Mouse (Mus musculus) skeletal muscle tissue, adult 2 months (tissue): ENCODE measurements at regions not wholly inside any gene's neighbourhood (a gene's known extent, or its start where the extent isn't known, plus 50 kb on each side); places are given as distances from the start of the nearest gene placed in this dataset.

Experiments
- DNase-seq: peaks from one replicate; pipeline ENCODE4 v3.0.0-alpha.2; 2012; ENCODE audit warnings: low read depth, low spot score

DNA sequence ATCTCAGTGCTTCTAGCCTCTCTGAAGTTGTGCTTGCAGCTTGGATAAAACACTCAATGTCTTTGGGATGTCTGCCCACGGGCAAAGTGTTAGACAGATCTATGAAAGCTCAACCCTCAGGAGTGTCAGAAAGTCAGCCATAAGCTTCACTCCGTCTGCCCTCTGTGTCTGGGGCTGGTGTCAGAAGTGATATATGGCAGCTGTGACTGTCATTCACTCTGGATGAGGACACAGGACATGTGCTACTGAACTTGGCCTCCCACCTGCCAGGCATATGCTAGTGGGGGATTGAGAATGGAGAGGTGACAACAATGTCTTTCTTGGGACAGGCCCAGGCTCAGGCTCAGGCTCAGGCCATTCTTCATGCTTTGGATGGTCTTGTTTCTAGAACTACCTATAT, 366.7 kb downstream of the Eipr1 start:
- no peak for DNase-seq

DNA sequence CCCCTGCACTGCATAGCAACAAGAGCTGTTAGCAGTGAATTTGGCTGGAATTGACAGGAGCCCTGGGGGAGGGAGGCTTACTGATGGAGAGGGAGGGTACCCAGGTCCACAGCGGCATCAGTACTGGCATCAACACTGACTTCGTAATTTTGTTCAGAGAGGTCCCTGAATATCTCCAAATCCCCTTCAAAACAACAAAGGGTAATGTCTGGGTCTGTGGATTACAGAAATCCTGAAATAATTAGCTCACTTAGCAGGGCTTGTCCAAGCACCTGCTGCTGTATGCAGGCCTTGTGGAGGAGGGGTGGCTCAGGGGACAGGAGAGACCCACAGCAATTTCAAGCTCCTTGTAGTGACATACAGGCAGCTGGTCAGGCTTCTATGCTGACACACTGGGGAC, 369.6 kb downstream of the Eipr1 start:
- no peak for DNase-seq

DNA sequence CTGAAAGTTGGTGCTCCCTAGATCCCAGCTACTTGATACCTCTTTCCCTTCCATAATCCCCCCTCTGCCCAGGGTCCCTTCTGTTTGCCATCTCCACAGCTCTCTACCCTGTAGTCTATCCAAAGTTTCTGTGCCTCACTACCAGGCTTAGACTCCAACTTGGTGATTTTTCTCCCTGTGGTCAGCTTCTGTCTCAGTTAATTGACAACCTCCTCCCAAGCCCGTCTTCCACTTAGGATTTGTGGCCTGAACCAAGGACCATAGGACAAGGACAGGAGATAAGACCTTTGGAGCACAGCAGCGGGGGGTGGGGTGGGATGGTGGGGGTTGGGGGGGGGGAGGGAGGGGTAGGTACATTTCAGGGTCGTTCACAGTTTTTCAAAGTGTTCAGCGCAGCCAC, 371.3 kb downstream of the Eipr1 start:
- no peak for DNase-seq

DNA sequence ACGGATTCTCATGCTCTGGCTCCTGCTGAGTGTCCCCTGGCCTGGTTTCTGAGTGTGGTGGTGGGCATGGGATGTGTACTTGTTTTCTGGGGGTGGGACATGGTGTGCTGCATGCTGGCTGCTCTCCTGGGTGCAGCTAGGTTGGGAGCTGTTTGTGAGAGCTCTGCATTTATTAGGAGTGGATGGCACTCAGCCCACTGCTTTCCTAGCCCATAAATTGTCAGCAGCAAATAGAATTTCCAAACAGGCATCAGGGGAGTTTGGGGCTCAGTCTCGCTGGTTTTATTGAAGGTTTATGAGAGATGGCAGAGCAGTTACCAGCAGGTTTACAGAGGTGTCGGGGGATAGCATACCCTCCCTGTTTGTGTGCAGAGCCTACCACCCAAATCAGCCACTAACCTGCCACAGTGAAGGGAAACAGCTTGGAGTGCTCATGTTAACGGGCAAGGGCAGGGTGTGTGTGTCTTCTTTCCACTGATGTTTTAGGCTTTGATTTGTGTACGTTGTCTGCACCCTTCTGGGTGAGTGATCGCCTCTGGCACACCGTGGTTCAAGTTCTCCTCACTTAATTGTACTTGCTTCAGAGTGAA, 372.6 kb downstream of the Eipr1 start:
- no peak for DNase-seq

DNA sequence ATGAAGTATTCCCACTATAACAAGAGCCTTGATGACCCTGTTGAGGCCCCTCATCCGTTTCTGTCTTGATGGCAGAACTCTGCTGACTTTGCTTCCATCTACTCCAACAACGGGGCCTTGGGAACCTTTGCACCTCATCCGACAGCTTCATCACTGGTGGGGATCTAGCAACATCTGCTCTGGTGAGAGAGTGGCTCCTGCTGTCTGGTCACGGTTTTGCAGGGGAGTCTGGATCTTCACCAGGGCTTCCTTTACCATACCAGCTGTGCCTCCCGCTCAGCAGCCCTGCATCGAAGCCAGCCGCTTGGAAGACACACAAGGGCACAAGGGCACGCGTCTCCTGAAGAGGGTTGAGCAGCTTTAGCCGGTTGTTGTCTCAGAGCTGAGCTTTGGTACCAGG, 377.2 kb downstream of the Eipr1 start:
- no peak for DNase-seq

DNA sequence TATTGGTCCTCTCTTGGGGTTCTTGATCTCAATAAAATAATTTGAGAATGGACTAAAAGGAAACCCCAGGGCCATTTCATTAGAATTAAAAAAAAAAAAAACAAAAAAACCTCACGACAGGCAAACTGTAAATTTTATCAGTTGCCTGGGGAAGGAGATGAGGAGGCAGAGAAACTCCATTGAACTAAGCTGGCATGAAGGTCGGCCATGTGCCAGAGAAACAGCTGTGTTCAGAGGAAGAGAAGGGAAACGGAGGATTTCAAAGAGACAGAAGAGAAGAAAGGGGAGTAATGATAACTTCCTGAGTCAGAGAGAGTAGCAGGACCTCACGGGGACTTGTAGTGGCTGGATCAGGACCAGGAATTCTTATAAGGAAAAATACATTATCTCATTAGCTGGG, 377.7 kb downstream of the Eipr1 start:
- no peak for DNase-seq

DNA sequence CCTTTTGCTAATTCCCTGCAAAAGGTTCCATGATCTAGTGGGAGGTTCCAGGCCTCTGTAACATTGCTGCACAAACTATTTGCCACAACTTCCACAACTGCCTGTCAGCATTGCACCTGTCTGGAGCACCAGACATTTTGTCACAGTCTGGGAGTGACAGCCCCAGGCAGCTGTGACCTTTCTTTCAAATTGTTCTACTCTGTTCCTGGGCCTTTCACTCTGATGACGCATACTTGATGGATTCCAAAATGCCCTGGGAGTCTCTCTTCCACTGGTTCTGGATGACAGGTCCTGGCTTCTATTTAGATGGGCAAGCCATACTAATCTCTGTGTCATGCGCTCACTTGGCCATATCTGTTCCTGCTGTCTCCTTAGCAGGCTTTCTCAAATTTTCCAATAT, 382.7 kb downstream of the Eipr1 start:
- DNase-seq = no peak

DNA sequence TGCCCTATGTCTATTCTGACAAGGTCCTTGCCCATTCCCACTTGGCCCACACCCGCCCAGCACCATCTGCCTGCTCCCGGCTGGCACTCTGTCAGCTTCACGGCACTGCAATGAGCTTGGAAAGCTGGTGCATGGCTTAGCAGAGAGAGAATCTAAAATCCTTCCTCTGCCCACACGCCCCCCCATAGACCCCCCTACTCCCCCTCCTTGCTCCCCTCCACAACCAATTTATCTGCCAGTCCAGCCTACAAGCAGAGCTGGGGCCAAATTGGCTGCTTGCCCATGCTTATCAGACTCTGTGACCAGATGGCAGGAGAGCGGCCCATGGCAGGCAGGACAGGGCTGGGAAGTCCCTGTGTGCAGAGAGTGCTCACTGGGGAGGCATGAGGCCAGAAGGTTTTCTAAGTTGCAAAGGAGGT, 385.3 kb downstream of the Eipr1 start:
- no peak for DNase-seq

DNA sequence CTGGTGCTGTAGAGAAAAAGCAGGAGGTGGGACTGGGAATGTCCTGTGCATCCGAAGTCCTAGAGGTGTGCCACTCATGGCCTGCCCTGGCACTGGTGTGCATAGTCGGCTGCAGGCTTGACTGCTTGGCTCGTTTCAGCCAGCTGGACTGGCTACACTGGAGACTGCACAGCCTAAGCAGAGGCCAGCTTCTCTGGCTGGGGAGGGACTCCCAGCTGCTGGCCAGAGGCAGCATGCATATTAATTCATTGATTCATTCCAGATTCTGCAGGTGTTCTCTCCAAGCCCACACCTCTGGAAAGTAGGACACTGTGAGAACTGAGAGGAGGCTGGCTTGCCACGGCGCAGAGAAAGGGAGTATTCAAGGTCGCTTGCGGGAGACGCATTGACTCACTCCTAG, 385.9 kb downstream of the Eipr1 start:
- no peak for DNase-seq

DNA sequence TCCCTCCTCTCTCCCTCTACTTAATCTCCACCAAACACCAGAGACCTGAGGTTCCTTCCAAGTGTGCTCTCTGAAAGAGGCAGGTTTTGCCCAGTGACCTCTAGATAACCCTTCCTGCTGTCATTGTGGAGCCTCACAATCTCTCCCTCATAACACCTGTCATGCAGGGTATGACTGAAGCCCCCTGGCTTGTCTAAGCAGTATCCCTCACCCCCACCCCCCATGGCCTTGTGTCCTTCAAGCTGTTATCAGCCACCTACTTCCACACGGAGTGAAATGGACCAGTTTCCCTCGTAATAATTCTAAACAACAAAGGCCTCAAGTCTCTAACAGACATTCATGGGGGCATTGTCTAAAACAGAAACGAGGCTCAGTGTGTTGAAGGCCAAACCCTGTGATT, 387.6 kb upstream of the Myt1l start:
- DNase-seq = no peak

DNA sequence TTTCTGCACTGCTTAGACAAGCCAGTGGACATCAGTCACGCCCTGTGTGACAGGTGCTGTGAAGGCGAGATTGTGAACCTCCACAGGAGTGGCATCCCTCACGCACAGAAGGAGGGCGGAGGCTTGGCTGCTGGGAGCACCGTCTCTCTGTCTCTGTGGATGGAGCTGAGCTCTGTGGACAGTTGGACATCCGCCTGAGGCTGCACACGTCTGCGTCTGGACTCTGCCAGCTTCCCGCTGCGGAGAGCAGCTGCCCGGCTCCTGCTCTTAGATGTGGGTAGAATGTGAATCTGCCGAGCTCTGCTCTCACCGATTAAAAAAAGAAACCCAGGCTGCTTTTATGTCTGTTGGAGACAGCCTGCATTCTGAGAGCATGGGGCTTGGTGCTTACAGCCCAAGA, 387.1 kb upstream of the Myt1l start:
- DNase-seq = no peak

DNA sequence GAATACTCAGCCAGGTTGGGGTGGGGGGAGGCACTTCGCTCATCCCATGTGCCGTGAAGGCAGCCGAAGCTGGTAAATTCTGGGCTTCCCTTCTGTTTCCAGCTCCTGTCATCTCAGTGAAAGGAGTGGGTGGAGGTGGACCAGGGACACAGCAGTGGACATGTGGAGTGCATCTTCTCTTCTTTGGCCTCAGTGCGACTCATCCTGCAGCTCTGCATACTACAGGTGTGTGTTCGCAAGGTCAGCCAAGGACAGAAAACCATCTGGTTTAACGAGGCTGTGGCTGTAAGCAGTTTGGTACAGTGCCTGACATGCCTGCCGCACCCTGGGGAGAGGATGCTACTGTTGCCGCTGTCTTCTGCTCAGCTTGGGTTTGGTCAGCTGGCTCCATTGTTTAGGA, 386.3 kb upstream of the Myt1l start:
- no peak for DNase-seq

DNA sequence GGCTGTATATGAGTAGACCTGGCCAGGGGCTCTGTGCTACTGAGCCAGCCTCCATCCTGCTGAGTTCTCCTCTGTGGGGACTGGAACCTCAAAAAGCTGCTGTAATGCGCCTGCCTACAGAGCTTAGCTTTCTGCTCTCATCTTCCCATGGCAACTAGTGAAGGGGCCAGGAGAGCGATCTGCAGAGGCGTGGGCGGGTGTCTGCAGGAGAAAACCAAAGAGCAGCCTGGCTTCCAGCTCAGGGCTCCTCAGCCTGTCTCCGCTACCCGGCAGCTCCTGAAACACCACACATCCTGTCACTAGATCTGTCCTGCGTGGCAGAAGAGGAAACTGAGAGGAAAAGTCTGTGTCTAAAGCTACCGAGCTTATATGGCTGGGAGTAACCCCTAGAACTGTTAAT, 384.9 kb upstream of the Myt1l start:
- DNase-seq = no peak

DNA sequence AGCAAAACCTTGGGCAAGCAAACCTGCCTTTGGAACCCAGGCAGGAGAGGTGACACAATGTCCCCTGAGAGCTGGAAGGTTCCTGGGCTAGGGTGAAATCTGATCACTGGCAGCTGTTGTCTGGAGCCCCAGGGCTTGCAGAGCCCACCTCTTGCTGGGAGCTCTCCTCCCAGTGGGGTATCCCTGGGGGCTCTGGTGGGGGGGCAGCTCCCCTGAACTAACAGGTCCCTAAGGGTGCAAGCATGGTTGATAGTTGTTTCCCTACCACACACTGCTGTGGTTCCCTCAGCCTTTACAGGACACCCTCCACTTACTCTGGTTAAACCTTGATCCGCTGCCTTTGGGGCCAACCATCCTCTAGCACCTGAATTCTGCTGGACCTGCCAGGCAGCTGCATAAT, 367.3 kb upstream of the Myt1l start:
- no peak for DNase-seq

DNA sequence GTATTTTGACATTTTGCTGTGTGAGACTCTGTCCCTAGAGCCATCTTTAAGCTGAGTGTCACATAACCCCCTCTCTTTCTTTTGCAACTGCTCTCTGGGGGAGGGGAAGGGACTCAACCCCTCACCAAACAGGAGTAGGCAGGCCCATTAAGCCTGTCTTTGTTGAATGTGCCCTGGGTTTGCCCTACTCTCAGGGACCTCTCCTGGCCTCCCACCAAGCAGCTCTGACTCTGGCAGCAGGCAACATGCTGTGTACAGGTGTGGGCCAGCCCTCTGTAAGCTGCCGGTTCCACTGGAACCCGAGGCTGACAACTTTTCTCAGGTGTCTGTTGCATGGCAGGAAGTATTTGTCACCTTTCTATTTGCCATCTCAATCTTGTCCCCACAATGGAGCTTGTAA, 366.6 kb upstream of the Myt1l start:
- no peak for DNase-seq

DNA sequence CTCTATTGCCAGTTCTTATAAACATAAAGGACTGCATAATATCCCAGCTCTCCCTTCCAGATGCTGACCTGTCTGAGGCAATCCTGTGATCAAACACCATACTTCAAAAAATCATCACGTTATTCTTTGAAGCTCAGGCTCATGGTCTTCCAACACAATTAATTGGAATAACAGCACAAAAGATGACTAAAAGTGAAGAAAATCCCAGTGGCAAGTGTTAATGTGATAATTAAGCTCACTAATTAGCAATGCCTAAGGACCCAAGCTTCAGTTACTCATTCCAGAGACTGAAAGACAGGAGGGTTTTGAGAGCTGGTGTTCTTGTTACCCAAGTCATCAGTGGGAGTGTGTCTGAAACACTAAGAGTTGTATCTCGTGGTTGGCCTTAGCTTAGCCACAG, 363.5 kb upstream of the Myt1l start:
- no peak for DNase-seq

DNA sequence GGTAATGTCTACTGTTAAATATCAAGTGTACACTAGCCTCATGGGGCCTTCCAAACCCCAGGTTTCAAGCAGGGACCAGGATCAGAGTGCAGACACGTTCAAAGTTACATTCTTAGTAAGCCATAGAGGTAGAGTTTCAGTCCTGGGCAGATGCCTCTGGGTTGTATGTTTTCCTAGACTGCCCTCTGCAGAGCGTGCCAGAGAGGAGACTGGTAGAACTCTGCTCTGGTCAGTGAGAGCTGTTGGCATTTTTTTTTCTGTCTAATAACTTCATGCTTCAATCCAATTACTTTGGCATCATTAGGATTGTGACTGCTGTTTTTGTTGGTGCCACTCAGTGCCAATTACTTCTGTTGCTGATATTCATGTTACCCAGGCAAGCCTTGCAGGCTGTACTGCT, 361.9 kb upstream of the Myt1l start:
- DNase-seq = peak; percentile 5

DNA sequence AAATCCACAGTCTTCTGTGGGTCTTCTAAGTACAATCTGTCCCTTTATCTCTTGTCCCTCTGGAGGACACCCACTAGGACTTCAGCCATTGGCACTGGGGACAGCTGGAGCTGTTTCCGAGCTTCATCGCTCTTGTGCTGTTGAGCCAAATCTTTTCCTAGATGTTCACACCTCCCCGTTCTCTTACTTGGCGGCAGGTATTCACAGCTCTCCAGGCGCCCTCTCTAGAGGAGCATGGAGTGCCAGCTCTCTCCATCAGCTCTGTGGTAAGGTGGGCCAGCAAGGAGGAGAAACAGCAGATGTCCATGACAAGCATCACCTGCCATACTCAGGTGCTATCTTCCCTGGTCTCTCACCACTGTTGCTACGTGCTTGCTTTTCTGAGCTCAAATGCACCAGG, 360.3 kb upstream of the Myt1l start:
- no peak for DNase-seq

DNA sequence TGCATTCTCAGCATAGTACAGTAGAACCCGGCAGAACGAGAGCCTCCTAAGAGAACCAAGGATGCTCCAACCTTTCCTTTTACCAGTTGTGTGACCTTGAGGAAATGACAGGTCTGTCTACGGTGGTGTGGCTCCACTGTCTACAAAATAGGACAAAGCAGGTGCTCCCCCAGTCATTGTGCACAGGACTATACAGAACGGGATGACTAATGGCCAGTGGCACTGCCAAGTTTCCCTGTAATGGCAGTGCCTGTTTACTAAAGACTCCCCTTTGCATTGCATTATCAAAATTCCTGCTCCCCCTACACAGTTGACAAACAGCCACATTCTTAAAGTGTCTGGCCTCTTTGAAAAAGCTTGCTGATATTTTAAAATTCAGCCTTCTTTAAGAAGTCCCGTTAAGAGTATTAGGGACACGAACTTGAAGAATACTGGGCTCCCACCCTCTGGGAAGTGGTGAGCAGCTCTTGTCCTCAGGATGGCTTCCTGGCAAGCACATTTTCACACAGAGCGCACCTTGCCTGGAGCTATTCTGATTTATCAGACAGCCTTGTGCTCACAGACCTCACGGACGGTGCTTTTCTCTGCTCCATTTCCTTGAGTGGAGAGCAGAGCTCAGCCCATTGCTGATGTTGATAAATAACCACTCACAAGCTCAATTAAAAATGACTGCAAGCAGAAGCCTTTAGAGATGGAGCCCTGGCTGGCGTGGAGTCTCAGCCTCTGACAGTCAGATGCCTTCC, 352.3 kb upstream of the Myt1l start:
- DNase-seq = no peak

DNA sequence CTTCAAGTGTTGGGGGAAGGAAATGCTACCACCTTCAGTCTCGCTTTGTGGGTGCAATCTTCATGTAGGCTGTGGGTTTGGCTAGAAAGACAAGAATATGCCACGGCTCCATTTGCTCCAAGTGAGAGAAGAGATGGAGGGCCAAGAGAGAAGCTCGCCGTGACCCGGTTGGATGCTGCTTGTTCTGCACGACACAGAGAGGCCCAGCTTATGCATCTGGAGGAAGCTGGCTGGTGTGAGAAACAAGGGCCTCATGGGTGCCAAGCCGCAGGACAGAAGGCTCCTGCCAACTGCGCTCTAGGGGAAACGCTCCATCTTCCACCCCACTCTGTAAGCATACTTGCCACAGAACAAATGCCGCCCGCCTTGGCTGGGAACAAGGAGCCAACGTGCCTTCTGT, 351.0 kb upstream of the Myt1l start:
- no peak for DNase-seq

DNA sequence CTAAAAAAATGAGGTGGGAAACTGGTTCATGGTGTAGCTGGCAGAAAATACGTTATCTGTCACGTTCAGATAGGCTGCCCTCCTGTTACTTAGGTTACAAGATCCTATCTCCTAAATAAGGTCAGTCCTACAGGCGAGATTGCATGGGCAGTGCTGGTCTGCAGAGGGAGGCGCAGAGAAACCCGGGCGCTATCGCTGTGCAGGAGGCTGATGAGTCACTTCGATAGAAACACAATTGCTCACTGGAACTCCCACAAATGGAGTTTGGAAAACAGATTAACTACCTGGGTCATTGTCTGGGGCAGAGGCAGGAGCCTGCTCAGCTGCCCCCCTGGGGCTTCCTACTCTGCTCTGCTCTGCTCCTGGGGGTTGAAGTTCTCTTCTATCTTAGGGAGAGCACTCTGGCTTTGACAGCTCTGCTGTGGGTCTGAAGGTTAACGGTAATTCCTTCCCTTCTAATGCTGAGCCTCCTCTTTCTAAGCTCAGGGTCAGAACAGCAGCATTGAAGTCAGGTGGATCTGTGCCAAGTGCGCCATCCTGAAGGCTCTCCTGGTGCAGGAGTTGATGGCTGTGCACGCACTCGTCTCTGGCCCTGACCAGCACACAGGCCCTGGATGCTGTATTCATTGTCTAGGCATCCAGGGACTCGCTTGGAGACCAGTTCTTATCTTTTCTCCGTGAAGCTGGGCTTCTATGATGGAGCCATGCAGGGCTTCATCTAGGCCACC, 349.9 kb upstream of the Myt1l start:
- DNase-seq = no peak

DNA sequence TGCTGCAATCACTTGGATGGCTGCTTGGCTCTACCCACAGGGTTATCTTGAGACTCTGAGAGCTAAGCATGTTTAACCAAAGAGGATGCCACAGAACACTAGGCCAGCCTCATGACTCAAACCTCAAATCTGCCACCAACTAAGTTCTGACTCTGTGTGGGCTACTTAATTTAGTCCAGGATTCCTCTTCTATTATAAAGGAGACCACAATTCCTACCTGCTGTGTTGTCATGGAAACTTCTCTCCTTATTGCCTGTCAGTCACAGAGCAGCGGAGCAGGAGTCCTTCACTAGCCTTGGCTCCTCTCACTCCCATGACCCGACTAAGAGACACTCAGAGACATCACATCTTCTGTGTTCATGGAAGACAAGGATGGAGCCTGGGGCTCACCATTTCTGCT, 348.8 kb upstream of the Myt1l start:
- no peak for DNase-seq

DNA sequence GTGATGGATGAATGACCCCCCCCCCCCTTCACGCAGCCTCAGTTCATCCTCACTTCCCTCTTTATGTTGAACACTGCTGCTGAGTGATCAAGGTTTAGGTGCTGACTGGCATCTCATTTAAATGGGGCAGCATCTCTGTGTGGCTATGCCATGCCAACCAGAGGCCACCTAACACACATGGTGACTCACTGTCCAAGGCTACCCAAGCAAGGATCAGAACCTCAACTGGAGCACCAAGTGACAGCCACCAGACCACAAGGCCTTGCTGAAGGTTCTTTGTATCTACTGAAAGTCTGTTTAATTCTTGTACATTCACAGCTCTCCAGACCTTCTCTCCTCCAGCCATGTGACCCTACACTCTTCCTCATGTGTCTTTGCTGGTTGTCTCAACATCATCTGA, 347.6 kb upstream of the Myt1l start:
- DNase-seq = no peak
